Mouse (Mus musculus) adipose tissue, adult 10 weeks (tissue): Measurements from ENCODE around the gene Vmn2r90. TPM values are rescaled to one million over a fixed set of nuclear protein-coding genes. Genes with fewer than 3 reads are reported as not detected.

Source experiments
- polyA plus RNA-seq: library from polyadenylated mRNA; stranded (reverse); fragments of 350-450 nt; fragmentation: Illumina TruSeq; extraction: RNeasy Lipid Tissue Mini Kit (QIAGEN cat#74804); gene quantifications from one replicate; pipeline ENCODE4 v1.2.3, GENCODE M21; 2014; ENCODE audit warnings: low read depth, low replicate concordance

Vmn2r90 gene
- not detected for polyA plus RNA-seq

GRCm38 (mm10) chr17:17703447-17703846, at the start of gene Vmn2r90:
Vmn2r90 (plus strand) TSS chr17:17703747.

Other genes starting within 250 kb of the Vmn2r90 start
- gene Lnpep, start 78.7 kb upstream of the Vmn2r90 start, polyA plus RNA-seq: 19.6 TPM
- 116 TPM for gene Spaca6, start 123.4 kb downstream of the Vmn2r90 start, polyA plus RNA-seq
- 0.16 TPM for gene Has1, start 151.5 kb downstream of the Vmn2r90 start, polyA plus RNA-seq
- gene Fpr1, start 180.2 kb downstream of the Vmn2r90 start, polyA plus RNA-seq: 0.62 TPM
- 0.63 TPM for gene Fpr2, start 184.1 kb downstream of the Vmn2r90 start, polyA plus RNA-seq
- not detected for gene Fpr3, start 184.1 kb downstream of the Vmn2r90 start, polyA plus RNA-seq